Mouse (Mus musculus): ENCODE data around the gene 1700020L24Rik. TPM values are rescaled to one million over a fixed set of nuclear protein-coding genes. Genes with fewer than 3 reads are reported as not detected.

1700020L24Rik gene
- total RNA-seq, 1 experiment from 2014 or later = 10.5 TPM

DNA sequence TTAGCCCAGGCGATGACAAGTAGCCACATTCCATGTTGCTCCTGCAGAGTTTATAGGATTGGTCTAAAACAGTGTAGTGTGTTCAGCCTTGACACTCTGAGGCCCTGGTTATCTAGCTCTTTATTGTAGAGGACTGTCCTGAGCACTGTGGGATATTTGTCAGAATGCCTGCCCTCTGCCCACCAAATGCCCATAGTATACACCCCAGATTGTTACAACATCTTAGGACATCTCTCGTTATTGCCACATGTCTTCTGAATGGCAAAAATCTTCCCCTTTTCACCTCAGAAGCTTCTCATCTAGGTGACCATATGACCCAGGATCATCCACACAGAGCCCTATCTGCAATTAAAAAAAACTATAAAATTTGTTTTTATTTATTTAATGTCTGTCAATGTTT is 4.9 kb upstream of the 1700020L24Rik start:
- no peak; a peak in 1 of 4 replicates for ATAC-seq (replicated peaks in 1 of 2; ENCODE audit: insufficient read depth in 1 of 2, low FRiP score in 2 of 2, low TSS enrichment in 1 of 2, low read depth in 1 of 2, poor library complexity in 2 of 2, severe bottlenecking in 2 of 2)

DNA sequence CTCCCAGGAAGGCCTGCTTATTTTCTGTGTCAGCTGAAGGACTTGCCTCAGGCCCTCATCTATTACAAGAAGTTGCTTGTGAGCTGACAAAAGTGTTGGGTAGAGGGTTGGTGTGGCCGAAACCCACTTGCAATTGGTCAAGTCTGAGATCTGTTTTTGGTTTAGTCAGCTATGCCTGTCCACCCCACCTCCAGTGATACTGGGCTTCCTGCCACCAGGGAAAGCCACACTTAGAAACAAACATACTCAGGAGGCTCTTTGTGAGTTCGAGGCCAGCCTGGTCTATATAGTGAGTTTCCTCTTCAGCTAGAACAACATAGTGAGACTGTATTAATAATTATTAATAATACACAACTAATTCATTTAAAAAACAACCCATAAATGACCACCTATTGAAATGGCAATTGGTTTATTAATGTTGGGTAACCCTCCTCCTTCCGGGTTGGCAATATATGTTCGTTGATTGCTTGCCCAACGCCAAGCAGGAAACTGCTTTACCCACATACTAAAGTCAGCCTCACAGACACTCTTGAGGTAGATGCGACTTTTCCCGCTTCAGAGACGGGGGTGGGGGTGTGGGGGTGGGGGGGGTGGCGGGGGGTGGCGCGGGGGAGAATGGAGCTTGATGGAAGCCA is 2.1 kb downstream of the 1700020L24Rik start:
- no peak for ATAC-seq (replicated peaks in 1 of 2; ENCODE audit: insufficient read depth in 1 of 2, low FRiP score in 2 of 2, low TSS enrichment in 1 of 2, low read depth in 1 of 2, poor library complexity in 2 of 2, severe bottlenecking in 2 of 2)

DNA sequence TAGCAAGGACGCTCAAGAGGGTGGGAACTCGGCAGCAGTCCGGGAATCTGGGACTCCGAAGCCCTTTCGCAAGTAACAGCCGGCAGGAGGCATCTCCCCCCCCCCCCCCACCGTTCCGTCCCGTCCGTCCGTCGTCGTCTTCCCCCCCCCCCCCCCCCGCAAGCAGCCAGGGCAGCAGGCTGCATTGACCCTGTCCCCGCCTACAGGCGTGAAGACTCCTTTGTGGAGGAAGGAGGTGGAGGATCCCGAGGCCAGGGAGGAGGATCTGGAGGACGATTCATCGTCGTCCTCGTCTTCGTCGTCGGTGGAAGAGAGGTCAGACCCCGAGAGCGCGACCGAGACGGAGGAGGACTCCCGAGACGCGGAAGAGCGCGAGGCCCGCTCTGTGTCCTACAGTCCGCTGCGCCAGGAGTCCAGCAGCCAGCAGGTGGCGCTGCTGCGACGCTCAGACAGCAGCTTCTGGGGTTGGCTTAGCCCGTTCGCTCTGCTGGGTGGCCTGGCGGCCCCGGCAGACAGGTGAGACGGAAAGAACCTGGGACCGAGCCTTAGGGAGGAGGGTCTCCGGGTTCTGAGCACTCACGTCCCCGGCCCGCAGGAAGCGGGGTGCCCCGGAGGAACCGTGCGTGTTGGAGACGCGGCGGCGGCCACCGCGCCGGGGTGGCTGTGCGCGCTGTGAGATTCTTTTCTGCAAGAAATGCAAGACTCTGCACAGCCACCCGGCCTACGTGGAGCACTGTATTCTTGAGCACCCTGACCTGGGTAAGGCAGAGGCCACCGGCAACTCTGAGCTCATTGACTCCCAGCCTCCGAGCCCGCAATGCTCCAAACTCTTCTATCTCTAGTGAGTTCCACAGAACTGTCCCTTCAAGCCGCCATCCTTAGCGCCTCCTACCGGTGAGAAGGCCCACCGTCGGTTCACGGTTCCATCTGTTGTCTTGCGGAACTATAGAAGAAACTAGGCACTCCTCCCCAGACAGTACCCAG is 2.9 kb downstream of the 1700020L24Rik start:
- peak; percentile 74 to 80 for ATAC-seq (replicated peaks in 1 of 2; ENCODE audit: insufficient read depth in 1 of 2, low FRiP score in 2 of 2, low TSS enrichment in 1 of 2, low read depth in 1 of 2, poor library complexity in 2 of 2, severe bottlenecking in 2 of 2)

DNA sequence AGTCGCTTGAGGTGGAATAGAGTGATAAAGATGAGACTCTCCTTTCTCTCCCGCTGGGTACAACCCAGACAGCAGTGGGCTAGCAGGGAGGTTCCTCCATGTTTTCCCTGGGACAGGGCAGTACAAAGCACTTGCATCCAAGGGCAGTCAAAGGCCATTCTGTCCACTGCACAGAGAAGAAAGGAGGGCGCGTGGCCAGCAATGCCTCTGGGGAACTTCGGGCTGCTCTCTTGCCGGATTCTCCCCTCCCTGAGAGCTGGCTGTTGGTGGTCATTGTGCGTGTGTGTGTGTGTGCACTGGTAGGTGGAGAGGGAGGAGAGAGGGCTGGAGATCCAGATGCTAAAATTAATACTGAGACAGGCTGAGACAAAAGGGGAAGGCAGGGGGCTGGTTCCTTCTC is 3.8 kb downstream of the 1700020L24Rik start:
- ATAC-seq (replicated peaks in 1 of 2; ENCODE audit: insufficient read depth in 1 of 2, low FRiP score in 2 of 2, low TSS enrichment in 1 of 2, low read depth in 1 of 2, poor library complexity in 2 of 2, severe bottlenecking in 2 of 2) = no peak

DNA sequence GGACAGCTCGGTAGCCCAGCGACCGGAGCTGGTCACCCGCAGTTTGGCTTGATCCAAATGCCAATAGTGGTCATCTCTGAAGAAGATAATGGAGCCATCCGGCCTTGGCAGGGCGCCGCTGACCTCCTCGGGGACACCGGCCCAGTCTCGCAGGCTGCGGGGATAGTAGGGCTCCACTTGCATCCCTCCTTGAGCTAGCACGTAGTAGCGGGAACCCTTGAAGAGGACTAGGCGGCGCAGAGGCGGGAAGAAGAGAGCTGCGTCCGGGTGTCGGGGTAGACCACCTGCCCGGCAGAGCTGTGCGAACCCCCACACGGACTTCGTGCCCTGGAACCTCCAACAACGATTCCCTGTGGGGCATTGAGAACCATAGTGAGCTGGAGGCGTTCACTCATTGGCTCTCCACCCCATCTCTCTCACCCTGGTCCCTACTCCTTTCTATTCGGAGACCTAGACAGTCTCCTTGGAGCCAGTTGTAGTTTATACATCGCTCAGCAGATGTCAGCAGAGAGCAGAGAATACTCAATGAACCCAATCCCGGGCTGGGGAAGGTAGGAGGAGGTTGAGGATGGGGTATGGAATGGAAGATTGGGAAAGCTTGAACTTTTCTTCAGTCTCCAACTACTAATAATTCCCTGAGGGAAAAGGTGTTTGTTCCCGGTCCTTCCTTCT is 5.3 kb downstream of the 1700020L24Rik start:
- peak in 1 of 2 experiments; percentile 46; a peak in 1 of 4 replicates for ATAC-seq (replicated peaks in 1 of 2; ENCODE audit: insufficient read depth in 1 of 2, low FRiP score in 2 of 2, low TSS enrichment in 1 of 2, low read depth in 1 of 2, poor library complexity in 2 of 2, severe bottlenecking in 2 of 2)

DNA sequence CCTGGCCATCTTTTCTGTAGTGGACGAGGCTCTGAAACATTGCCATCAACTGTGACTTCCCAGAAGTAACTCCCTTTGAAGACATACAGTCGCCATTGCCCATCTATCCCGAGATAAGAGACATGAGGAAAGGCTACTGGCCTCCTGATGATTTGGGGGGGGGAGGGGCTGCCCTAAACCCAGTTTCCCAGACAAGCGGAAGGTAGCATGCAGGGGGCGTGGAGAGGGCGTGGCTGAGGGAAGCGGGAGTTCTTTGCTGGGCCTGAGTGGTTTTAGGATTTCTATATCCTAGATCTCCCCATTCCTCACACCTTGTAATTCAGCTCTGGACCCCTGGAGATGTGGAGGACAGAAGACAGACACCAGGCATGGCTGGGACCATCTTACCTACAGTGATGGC is 6.3 kb downstream of the 1700020L24Rik start:
- ATAC-seq (replicated peaks in 1 of 2; ENCODE audit: insufficient read depth in 1 of 2, low FRiP score in 2 of 2, low TSS enrichment in 1 of 2, low read depth in 1 of 2, poor library complexity in 2 of 2, severe bottlenecking in 2 of 2) = no peak

DNA sequence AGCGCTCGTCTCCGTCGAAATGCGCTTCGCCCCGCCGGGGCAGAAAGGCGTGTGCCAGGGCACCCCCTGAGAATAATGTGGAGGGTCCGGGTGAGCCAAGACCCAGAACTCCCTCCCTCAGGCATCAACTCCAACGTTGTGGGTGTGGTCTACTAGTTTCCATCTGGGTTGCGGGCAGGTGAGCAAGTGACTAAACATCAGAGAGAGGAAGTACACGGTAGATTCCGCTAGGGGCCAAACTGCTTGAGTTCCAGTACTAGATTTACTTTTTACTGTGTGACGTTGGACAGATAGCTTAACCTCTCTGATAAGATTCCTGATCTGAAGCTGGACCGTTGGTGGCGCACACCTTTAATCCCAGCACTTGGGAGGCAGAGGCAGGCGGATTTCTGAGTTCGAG is 7.5 kb downstream of the 1700020L24Rik start:
- peak; percentile 7 to 22; a peak in 2 of 4 replicates for ATAC-seq (replicated peaks in 1 of 2; ENCODE audit: insufficient read depth in 1 of 2, low FRiP score in 2 of 2, low TSS enrichment in 1 of 2, low read depth in 1 of 2, poor library complexity in 2 of 2, severe bottlenecking in 2 of 2)

DNA sequence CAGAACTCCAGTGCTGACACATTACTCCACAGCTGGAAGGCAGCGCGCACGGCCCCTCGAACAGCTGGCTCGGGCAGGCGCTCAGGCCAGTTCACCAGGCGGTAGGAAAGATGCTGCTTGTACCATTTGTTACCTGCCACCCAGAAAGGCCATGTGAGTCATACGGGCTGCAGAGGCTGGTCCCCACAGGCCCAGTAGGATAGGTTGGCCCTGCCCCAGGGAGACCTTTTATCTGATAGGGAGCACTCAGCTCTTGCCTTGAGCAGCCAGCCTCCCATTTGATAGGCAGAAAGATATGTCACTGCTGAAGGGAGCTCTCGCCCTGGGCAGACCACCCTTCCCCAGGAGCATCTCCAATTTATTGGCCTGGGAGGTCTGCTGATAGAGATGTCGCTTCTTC is 10.1 kb downstream of the 1700020L24Rik start:
- ATAC-seq (replicated peaks in 1 of 2; ENCODE audit: insufficient read depth in 1 of 2, low FRiP score in 2 of 2, low TSS enrichment in 1 of 2, low read depth in 1 of 2, poor library complexity in 2 of 2, severe bottlenecking in 2 of 2) = no peak

DNA sequence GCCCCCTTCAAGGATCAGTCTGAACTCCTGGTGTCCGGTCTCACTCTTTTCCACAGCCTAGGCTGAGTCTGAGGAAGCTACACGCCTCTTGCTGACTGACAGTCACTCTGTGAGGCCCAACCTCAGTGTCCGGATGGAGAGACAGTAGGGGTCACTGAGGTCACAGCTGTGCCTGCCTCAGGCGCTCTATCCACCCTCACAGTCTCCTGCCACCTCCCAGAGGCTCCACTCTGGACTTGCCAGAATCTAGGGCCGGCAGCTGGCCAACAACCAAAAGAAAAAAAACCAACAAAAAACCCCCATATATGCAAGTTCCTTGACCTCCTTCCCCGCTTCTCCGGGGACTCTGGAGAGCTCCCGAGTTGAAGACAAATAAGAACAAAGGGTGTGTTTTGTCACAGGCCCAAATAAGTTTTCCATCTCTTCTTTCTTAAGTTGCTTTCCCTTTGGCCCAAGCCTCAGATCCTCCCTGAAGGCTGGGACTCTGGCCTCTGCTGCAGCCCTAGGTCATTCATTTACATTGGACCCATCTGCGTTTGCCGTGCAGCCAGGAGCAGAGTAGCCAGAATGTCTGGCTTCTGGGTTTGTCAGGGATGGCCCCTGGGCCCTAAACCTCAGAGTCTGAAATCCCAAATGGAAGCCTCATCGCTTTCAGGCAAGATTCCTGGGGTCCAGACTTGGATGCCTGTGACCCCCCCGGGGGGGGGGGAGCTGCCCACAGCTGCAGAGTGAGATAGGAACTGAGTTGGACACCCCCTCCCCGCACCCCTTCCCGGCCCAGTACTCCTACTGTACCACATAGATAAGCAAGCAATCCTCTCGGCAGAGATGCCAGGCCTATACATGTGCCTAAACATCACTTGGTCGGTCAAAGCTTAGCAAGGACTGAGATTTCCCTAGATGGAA is 10.8 kb downstream of the 1700020L24Rik start:
- ATAC-seq (replicated peaks in 1 of 2; ENCODE audit: insufficient read depth in 1 of 2, low FRiP score in 2 of 2, low TSS enrichment in 1 of 2, low read depth in 1 of 2, poor library complexity in 2 of 2, severe bottlenecking in 2 of 2) = no peak

DNA sequence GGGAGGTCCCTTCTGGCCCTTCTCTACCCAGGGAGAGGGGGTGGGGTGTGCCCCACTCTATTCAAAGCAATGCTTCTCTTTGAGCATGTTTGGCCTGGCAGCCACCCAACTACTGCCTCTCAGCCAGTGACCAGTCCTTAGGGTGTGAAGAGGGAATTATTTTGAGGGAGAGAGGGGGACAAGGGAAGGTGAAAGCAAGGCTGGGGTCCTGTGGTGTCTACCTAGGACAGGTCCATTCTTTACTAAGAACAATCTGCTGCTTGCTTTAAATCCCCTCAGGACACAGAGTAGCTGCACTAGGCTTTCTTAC is 11.4 kb downstream of the 1700020L24Rik start:
- ATAC-seq (replicated peaks in 1 of 2; ENCODE audit: insufficient read depth in 1 of 2, low FRiP score in 2 of 2, low TSS enrichment in 1 of 2, low read depth in 1 of 2, poor library complexity in 2 of 2, severe bottlenecking in 2 of 2) = no peak

DNA sequence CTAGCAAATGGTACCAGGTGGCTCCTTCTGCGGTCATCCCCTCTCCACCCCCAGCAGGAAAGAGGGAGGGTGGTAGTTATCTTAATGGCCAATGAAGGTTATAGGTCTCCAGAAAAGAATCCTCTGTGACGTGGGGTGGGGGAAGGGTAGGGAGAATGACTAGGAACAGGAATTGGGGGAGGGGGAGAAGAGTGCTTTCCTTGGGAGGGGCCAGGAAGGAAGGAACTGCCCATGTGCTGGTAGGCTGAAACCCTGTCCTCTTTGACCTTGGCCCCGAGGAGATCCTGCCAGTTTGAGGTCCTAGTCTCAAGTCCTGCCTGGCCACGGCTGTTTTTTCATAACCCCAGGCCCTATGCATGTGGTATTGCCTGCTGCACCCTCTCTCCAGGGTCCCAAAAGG is 11.8 kb downstream of the 1700020L24Rik start:
- no peak for ATAC-seq (replicated peaks in 1 of 2; ENCODE audit: insufficient read depth in 1 of 2, low FRiP score in 2 of 2, low TSS enrichment in 1 of 2, low read depth in 1 of 2, poor library complexity in 2 of 2, severe bottlenecking in 2 of 2)

DNA sequence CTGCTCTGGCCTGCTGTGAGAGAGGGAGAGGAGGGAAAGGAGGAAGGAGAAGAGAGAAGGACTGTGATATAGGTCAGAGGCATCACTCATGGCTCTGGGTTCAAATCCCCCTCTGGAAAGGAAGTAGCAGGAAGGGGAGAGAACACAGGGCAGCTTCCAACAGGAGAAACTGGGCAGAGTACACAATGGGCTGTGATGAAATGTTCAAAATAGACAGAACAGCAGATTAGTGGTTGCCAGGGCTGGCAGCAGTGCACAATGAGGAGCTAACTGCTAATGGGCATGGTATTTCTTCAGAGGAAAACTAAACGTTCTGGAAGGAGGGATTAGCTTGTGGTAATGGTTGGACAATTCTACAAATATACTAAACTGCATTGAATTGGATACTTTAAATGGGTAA is 13.1 kb downstream of the 1700020L24Rik start:
- ATAC-seq (replicated peaks in 1 of 2; ENCODE audit: insufficient read depth in 1 of 2, low FRiP score in 2 of 2, low TSS enrichment in 1 of 2, low read depth in 1 of 2, poor library complexity in 2 of 2, severe bottlenecking in 2 of 2) = no peak

DNA sequence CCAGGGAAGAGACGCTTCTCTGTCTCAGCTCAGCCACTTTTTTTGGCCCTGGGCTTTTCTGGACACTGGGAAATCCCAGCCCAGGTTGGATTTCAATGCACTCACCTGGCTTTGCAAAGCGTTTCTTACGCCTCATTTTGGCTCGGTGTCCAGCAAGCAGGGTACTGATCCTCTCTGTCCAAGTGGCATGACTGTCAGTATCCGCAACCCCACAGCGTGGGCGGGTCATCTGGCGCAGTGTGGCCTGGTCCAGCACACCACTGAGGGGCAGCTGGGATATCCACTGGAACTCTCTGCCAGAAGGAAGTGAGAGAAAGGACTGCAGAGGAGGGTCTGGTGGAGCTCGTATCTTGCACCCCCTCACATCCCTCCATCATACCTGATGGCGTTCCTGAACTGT is 13.8 kb downstream of the 1700020L24Rik start:
- no peak for ATAC-seq (replicated peaks in 1 of 2; ENCODE audit: insufficient read depth in 1 of 2, low FRiP score in 2 of 2, low TSS enrichment in 1 of 2, low read depth in 1 of 2, poor library complexity in 2 of 2, severe bottlenecking in 2 of 2)

DNA sequence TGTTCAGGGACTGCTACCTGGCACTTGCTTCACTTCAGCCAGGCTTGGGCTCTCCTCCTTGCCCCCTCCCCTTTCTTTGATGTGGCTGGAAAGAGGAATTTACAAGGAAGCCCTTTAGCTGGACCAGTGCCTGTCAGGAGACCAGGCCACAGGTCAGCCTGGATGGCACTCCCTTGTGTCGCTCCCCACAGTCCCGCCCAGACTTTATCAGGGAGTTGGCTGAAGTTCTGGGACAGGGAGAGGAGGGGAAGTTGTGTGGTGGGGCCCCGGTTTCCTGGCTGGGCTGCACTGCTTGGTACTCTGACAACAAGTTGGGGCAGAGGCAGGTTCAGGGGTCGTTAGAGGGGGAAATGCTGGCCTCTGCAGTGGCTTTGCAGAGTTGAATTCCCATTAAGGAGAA is 17.1 kb downstream of the 1700020L24Rik start:
- peak; percentile 54 to 69; a peak in 3 of 4 replicates for ATAC-seq (replicated peaks in 1 of 2; ENCODE audit: insufficient read depth in 1 of 2, low FRiP score in 2 of 2, low TSS enrichment in 1 of 2, low read depth in 1 of 2, poor library complexity in 2 of 2, severe bottlenecking in 2 of 2)

DNA sequence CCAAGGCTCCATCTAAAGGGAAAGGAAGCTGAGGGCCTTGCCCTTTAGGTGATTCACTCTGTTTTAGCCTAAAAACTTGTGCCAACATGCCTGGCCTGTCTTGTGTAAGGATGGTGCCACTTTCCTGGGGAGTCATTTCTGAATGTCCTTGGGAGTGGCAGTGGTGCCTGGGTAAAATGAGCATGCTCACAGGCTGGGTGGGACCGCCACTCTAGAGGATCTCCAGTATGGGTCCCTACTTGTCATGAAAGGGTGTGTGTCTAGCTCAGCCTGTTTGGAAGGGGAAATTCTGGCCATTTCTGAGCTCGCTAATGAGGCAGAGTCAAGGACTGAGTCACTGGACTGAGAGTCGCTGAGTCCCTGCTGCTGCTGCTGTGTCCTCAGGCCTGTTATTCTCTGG is 18.1 kb downstream of the 1700020L24Rik start:
- ATAC-seq (replicated peaks in 1 of 2; ENCODE audit: insufficient read depth in 1 of 2, low FRiP score in 2 of 2, low TSS enrichment in 1 of 2, low read depth in 1 of 2, poor library complexity in 2 of 2, severe bottlenecking in 2 of 2) = no peak

DNA sequence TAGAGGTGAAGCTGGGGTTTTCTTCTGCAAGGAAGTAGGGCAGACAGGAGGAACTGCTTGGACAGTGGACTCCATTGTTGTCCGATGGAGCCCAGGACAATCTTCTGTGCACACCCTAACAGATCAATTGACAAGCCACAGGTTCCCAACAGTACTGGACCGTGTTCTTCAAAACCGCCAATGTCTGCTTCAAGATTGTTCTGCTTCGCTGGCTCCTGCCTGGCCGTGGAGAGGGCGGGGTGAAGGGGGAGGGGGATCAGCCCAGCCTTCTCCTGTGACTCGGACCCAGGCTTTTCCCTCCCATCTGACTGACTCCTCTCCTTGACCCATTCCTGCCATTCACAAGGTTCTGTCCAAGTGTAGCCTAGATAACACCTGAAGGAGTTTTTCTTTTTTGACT is 19.8 kb downstream of the 1700020L24Rik start:
- ATAC-seq (replicated peaks in 1 of 2; ENCODE audit: insufficient read depth in 1 of 2, low FRiP score in 2 of 2, low TSS enrichment in 1 of 2, low read depth in 1 of 2, poor library complexity in 2 of 2, severe bottlenecking in 2 of 2) = no peak

DNA sequence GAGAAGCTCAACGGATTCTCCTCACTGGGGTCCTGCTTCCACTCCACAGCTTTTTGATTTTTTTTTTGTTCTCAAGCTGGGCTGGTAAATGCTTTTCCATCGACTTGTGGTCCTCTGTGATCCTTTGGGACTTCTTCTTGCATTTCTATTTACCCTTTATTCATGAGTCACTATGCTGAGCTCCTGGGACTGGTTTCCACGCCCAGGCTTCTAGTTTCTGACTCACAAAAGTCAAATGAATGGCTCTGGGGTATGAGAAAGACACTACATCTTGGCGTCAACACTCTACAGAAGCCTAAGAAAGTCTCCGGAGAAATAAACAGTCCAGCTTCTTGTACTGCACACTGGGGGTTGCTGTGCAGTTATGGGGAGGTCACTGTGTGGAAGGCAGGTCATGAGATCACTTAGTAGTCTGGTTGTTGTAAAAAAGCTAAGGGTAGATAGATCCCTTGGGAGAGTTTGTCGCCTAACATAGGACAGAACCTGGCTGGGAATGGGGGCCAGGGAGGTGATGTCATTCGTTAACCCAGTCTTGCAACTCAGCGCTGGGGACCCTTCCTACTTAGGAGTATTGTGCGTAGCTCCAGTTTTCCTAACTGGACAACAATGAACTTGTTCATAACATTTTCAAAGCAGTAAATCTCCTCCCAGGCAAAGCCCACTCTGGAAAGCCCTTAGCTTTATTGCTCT is 20.6 kb downstream of the 1700020L24Rik start:
- no peak for ATAC-seq (replicated peaks in 1 of 2; ENCODE audit: insufficient read depth in 1 of 2, low FRiP score in 2 of 2, low TSS enrichment in 1 of 2, low read depth in 1 of 2, poor library complexity in 2 of 2, severe bottlenecking in 2 of 2)
